Mouse (Mus musculus) hindbrain, embryonic 12.5 days (tissue): Measurements from ENCODE around the gene Cacng5. TPM values are rescaled to one million over a fixed set of nuclear protein-coding genes. Genes with fewer than 3 reads are reported as not detected.

Experiments
- polyA plus RNA-seq: library from polyadenylated mRNA; unstranded; fragments of >200 nt; fragmentation: Nextera tagmentation; extraction: Ambion mirVana; gene quantifications from 2 replicates; pipeline ENCODE4 v1.2.1, GENCODE M21; 2016

The Cacng5 gene
- polyA plus RNA-seq, 1 experiment from 2014 or later: 2.3 TPM

Other genes with a start within 250 kb of the Cacng5 start
- gene Cacng1, start 198.5 kb downstream of the Cacng5 start, polyA plus RNA-seq: 0.50 and 1.9 TPM in 2 replicates
- gene Cacng4, start 120.5 kb downstream of the Cacng5 start, polyA plus RNA-seq: 35.8 and 37.4 TPM in 2 replicates